Mouse (Mus musculus) lung, embryonic 16.5 days (tissue): ENCODE results near the gene Prpf4b. TPM values are rescaled to one million over a fixed set of nuclear protein-coding genes. Genes with fewer than 3 reads are reported as not detected.
"Not testable (repeated sequence)": the region's sequence is repeated elsewhere in the genome, so short reads cannot be mapped to it uniquely, and the experiment has no call there.

Experiments used
- ATAC-seq: fragments of 200-750 bp; cut with Nextera tagmentation; 2 replicates; pipeline ENCODE4 v1.8.0; 2017; ENCODE audit warnings: low read depth, mild to moderate bottlenecking, moderate library complexity
- H3K27ac ChIP-seq: fragments of 300-500 bp; sonication (generic); 2 replicates; pipeline ENCODE4 v1.5.1; 2014; ENCODE audit warnings: mild to moderate bottlenecking, control low read depth, low read length
- H3K27me3 ChIP-seq: fragments of 300-500 bp; sonication (generic); 2 replicates; pipeline ENCODE4 v1.6.1; 2014; ENCODE audit warnings: low read depth, low read length, mixed read lengths; ENCODE audit not compliant: control insufficient read depth, insufficient read depth
- H3K36me3 ChIP-seq: fragments of 300-500 bp; sonication (generic); 2 replicates; pipeline ENCODE4 v1.6.1; 2014; ENCODE audit warnings: low read length; ENCODE audit not compliant: control insufficient read depth, insufficient read depth
- H3K4me1 ChIP-seq: fragments of 300-500 bp; sonication (generic); replicated peaks from 2 replicates; pipeline ENCODE4 v1.6.1; 2014; ENCODE audit warnings: low read length, mixed read lengths; ENCODE audit not compliant: control insufficient read depth, insufficient read depth
- H3K4me2 ChIP-seq: fragments of 300-500 bp; sonication (generic); 2 replicates; pipeline ENCODE4 v1.6.1; 2014; ENCODE audit warnings: low read depth, low read length, control low read depth
- H3K4me3 ChIP-seq: fragments of 300-500 bp; sonication (generic); 2 replicates; pipeline ENCODE4 v1.5.1; 2014; ENCODE audit warnings: mild to moderate bottlenecking, low read length, control low read depth
- H3K9ac ChIP-seq: fragments of 300-500 bp; sonication (generic); 2 replicates; pipeline ENCODE4 v1.6.1; 2014; ENCODE audit warnings: low read length, control low read depth
- H3K9me3 ChIP-seq: fragments of 300-500 bp; sonication (generic); 2 replicates; pipeline ENCODE4 v1.6.1; 2016; ENCODE audit warnings: low read length; ENCODE audit not compliant: control insufficient read depth
- whole genome bisulfite sequencing: fragments of 180-500 bp; shearing (Covaris S2); extraction: QIAGEN DNeasy Blood & Tissue Kit; methylation state at CpG from one replicate; pipeline ENCODE4 v1.1.7; 2014; 5-methylcytosine and 5-hydroxymethylcytosine counted together
- polyA plus RNA-seq: library from polyadenylated mRNA; unstranded; fragments of >200 nt; fragmentation: Nextera tagmentation; extraction: Ambion mirVana; gene quantifications from 2 replicates; pipeline ENCODE4 v1.2.1, GENCODE M21; 2015

Prpf4b gene
- polyA plus RNA-seq, 1 experiment from 2014 or later, result 70.6 TPM

DNA sequence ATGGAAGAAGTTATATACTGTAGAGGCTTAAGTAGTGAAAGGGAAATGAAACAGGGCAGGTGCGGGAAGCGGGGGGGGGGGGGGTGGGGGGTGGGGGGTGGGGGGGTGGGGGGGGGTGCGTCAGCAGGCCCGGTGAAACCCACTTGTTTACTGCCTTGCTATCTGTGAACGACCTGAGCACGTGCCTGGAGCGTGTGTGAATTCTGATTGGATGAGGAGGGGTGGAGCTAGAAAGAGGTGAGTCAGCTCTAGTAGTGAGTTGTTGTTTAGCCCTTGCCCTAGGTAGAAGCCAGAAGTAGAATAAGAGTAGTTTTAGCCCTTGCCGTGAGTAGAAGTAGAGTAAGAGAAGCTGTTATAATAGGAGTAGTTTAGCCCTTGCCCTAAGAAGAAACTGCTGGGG, 13.9 kb upstream of the Prpf4b start:
- WGBS, result 37% methylated on average over 6 of the region's 8 CpGs
- H3K27me3 ChIP-seq, H3K9me3 ChIP-seq, H3K4me1 ChIP-seq, ATAC-seq, H3K27ac ChIP-seq, H3K9ac ChIP-seq, H3K4me3 ChIP-seq, H3K36me3 ChIP-seq, H3K4me2 ChIP-seq: not testable (repeated sequence)

DNA sequence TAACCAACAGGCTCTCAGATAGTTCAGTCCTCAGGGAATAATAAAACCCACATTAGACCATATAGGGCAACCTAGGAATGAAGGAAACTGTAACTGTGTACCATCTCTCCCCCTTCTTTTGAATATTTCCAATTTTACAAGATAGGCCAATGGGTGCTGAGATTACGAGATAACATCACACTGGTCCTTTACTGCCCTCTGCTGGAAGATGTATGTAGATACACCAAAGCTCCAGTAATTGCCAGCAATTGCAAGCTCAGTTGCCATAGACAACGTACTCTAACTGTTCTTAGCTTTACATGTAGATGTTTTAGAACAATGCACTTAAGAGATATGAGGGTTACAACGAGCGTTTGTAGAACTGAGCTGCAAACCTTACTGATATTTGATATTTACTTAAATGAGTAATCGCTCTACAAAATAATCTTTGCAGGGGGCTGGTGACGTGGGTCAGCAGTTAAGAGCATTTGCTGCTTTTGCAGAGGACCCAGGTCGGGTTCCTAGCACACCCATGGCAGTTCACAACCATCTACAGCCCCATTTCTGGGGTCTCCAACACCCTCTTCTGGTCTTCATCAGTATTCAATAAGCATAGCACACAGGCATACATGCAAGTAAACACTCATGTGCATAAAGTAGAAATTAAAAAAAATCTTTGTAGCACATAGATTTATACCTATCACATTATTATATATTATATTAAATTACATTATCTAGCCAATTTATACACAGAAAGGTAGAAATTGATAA, 10.5 kb upstream of the Prpf4b start:
- Histone ChIP-seq H3K27me3 (no peaks in the 10 kb centered on the region), H3K36me3 (no peaks in the 10 kb centered on the region), H3K27ac (no peak overlapping the region), H3K4me3 (no peak overlapping the region), H3K9ac (no peak overlapping the region), H3K4me2 (no peak overlapping the region), H3K9me3 (no peaks in the 10 kb centered on the region), H3K4me1 (no peaks in the 10 kb centered on the region)
- ATAC-seq, result 0 out of 2 replicates have a peak, but pooled peaks have one; percentile 23
- WGBS, result 34% methylated on average over 7 of the region's 7 CpGs

DNA sequence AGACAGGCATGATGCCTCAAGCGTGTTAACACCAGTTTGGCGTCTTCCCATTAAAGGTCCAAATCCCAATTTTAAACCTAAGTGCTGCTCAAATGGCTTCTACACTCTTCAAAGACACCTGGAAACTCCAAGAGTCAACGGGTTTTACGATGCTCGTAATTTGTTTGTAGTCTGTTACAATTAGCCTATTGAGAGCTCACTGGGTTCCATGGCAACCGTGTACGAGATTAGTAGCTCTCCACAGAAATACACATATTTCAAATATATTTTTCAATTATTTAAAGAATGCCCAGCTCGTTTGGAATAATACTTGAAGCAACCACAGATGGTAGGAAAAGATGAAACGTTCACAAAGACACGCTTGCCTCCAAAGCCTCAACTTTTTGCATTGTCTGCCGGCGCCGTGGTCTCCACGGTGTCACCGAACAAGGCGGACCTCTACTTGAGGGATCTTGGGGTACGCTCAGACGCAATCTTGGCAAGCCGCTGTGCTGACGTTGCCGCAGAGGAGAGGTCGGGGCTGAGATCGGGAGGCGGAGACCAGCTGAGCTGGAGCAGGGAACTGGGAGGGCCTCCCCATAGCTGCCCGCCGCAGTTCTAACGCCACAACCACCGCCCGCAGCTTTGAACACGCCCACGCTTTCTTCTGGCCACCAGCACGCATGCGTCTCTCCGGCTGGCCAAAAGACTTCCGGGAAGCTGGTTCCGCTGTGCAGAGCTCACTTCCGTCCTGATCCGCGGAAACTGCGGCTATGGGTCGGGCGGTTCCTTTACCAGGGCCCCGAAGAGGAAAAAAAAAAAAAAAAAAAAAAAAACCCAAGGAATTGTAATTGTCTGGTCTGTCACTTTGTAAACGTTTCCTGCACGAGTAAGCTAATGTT, 1.1 kb upstream of the Prpf4b start:
- Histone ChIP-seq H3K36me3 (no peaks in the 10 kb centered on the region), H3K4me2 (peak overlapping the region; percentile 70), H3K4me1 (peaks cover 6% of the 10 kb centered on the region), H3K9ac (peak overlapping the region; percentile 72), H3K4me3 (peak overlapping the region; percentile 99), H3K9me3 (no peaks in the 10 kb centered on the region), H3K27me3 (no peaks in the 10 kb centered on the region), H3K27ac (peak overlapping the region; percentile 99)
- ATAC-seq, result peak; percentile 95
- 2% methylated on average over 45 of the region's 45 CpGs for WGBS

DNA sequence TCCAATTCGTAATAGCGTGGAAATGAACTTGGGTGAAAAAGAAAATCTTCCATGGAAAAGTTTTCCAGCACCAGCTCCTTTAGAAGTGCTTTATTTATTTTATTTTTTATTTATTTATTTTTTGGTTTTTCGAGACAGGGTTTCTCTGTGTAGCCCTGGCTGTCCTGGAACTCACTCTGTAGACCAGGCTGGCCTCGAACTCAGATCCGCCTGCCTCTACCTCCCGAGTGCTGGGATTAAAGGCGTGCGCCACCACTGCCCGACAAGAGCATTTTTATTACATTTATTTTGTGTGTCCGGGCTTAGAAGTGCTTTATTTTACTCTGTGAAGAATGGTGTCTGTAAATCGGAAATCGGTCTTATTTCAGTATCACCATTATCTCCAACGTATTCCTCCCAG, 366 bp upstream of the Prpf4b start:
- peak overlapping the region; percentile 99 for H3K27ac ChIP-seq
- not testable (repeated sequence) for H3K4me1 ChIP-seq, ATAC-seq, H3K9me3 ChIP-seq, H3K27me3 ChIP-seq, H3K36me3 ChIP-seq
- H3K9ac ChIP-seq, result peak overlapping the region; percentile 98
- peak overlapping the region; percentile 70 for H3K4me2 ChIP-seq
- WGBS, result 11% methylated on average over 13 of the region's 13 CpGs
- peak overlapping the region; percentile 99 for H3K4me3 ChIP-seq

DNA sequence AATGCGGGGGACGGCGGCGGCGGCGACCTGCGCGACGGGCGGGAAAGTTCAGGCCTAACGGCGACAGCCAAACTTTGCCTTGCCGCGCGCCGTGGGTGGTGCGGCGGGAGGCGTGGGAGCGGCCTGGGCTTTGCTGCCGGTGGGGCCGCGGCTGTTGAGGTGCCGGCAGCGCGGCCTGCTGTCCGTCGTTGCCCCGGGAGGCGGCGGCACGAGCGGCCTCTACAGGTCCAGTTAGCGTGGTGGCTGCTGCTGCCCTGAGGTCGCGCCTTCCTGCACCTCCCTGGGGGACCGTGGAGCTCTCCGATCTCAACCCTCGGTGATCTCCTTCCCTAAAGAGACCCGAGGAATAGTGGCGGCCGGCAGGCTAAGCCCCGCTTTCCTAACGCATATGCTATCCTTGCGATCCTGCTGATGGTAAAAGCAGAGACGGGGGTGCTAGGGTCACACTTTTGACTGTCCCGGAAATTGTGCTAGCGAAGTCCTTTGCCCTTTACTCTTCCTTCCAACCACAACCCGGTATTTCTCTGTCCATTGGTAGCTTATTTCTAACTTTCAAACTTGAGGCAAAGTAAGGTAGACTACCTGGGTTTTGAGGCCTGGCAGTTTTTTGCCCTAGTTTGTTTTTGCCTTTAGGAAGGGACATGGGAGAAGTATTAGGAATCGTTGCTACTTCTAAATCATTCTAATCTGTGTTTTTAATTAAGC, 791 bp downstream of the Prpf4b start:
- peak; percentile 63 for ATAC-seq
- WGBS, result 0% methylated on average over 31 of the region's 50 CpGs
- Histone ChIP-seq H3K36me3 (no peaks in the 10 kb centered on the region), H3K27ac (peak overlapping the region; percentile 99), H3K9me3 (no peaks in the 10 kb centered on the region), H3K4me2 (peak overlapping the region; percentile 65), H3K9ac (peak overlapping the region; percentile 98), H3K27me3 (no peaks in the 10 kb centered on the region), H3K4me3 (peak overlapping the region; percentile 99), H3K4me1 (peaks cover 6% of the 10 kb centered on the region)

DNA sequence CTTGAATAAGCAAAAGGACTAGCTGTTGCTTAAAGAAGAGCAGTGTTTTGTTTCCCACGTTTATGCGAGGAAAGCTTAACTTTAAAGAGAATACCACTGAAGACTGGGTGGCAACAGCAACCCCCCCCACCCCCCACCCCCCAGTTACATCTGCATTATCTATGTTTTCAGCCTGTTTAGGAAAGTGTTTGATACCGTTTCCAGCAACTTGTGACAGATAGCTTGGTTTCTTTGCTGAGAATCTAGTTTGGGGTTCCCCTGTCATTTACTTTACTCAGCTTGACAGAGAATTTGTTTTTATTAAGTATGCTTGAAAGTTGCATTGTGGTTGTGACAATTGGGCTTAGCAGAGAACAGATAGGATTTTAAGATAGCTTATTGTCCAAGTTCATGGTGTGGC, 1.4 kb downstream of the Prpf4b start:
- Histone ChIP-seq H3K4me1 (peaks cover 6% of the 10 kb centered on the region), H3K9ac (peak overlapping the region; percentile 98), H3K4me2 (peak overlapping the region; percentile 65), H3K27ac (no peak overlapping the region; the same call in 1 of the 2 replicates), H3K27me3 (no peaks in the 10 kb centered on the region), H3K4me3 (peak overlapping the region; percentile 99), H3K36me3 (no peaks in the 10 kb centered on the region), H3K9me3 (no peaks in the 10 kb centered on the region)
- 5% methylated on average over 3 of the region's 3 CpGs for WGBS
- ATAC-seq, result no peak

DNA sequence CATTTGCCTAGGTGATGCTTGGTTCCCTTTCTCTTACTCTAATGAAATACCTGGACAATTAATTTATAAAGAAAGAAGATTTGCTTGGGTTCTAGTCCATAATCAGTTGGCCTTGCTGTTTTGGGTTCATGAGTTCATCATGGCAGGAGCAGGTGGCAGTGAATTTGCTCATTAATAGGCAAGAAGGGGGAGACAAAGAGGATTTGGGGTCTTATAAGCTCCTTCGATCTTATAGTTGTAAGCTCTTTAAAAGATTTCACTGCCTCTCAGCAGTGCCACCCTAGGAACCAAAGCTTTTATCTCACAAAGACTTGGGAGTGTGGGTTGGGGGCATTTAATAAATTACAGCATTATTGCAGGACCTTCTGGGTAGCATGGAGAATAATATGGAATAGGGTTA, 17.8 kb downstream of the Prpf4b start:
- Histone ChIP-seq H3K27me3 (no peaks in the 10 kb centered on the region), H3K9ac (no peak overlapping the region), H3K9me3 (no peaks in the 10 kb centered on the region), H3K4me2 (no peak overlapping the region), H3K36me3 (peaks cover 54% of the 10 kb centered on the region), H3K4me3 (no peak overlapping the region), H3K4me1 (no peaks in the 10 kb centered on the region), H3K27ac (no peak overlapping the region)
- no peak for ATAC-seq
- WGBS, result 89% methylated on average over 1 of the region's 1 CpGs

DNA sequence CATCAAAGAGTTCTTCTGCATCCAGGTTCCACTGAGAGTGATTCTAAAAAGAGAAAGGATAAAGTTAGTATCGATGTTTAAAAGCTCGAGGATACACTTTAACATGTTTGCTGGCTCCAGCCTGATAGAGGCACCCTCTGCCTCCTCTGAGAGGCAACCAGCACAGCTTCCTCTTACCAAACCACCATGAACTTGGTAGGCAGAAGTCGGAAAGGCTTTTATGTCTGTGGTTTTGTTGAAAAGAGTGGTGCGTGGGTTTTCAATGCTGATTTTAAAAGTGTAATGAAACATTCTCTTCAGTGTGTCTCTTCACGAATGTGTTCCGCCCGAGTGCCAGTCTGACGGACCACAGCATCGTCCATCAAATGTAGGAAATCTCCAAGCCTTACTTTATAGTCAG, 39.5 kb downstream of the Prpf4b start:
- no peaks in the 10 kb centered on the region for H3K36me3 ChIP-seq
- no peaks in the 10 kb centered on the region; the same call in 1 of the 2 replicates for H3K4me1 ChIP-seq
- H3K4me3 ChIP-seq, result no peak overlapping the region
- no peaks in the 10 kb centered on the region for H3K9me3 ChIP-seq
- ATAC-seq, result no peak
- no peaks in the 10 kb centered on the region for H3K27me3 ChIP-seq
- H3K4me2 ChIP-seq, result no peak overlapping the region
- H3K9ac ChIP-seq, result no peak overlapping the region
- WGBS, result 82% methylated on average over 9 of the region's 9 CpGs
- H3K27ac ChIP-seq, result no peak overlapping the region
